Mouse (Mus musculus): ENCODE measurements around the gene Cacng8. TPM values are rescaled to one million over a fixed set of nuclear protein-coding genes. Genes with fewer than 3 reads are reported as not detected.

Gene Cacng8
- polyA plus RNA-seq, 1 experiment from 2014 or later: 0.07 TPM

DNA sequence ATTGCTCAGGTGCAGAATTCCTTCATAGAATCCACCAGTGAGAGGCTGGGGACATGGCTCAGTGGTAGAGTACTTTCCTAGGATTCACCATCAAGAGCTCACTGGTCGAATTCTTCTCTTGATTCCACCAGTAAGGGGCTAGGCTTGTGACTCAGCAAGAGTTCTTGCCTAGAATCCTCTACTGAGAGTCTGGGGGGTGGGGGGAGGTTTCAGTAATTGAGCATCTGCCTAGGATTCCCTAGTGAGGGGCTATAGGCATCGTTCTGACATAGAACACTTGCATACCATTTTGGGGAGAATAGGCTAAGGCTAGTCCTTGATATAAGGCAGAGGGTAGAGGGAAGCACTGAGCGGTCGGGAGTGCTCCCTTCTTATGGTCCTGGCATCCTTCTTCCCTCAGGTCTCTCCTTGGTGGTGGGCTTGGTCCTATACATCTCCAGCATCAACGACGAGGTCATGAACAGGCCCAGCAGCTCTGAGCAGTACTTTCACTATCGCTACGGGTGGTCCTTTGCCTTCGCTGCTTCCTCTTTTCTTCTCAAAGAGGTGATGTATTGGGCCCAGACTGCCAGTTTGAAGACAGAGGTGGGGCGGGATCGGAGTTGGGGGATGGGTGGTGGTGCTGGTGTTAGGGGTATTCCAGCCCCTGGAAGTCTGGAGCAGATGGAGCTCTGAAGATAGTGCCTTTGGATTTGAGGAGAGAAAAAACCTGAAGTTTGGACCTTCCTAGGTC is 24.8 kb upstream of the Cacng8 start:
- Histone ChIP-seq H3K4me2 (ENCODE audit: low read depth, low read length) (no peak overlapping the region), H3K9me3 (replicated peaks; ENCODE audit: control insufficient read depth, low read length) (no peaks in the 10 kb centered on the region), H3K36me3 (ENCODE audit: control insufficient read depth, insufficient read depth) (no peaks in the 10 kb centered on the region), H3K4me3 (ENCODE audit: low read length) (no peak overlapping the region; the same call in 1 of the 2 replicates), H3K27ac (ENCODE audit: low read length) (no peak overlapping the region), H3K27me3 (ENCODE audit: control insufficient read depth, insufficient read depth, low read length) (peaks cover 33% of the 10 kb centered on the region), H3K9ac (ENCODE audit: low read length) (no peak overlapping the region), H3K4me1 (ENCODE audit: control insufficient read depth, insufficient read depth, low read length) (peaks cover 11% of the 10 kb centered on the region; the same call in 1 of the 2 replicates)
- WGBS: 29% methylated on average over 11 of the region's 11 CpGs
- ATAC-seq (replicated peaks; ENCODE audit: extremely low read depth, insufficient read depth, low FRiP score): no peak

DNA sequence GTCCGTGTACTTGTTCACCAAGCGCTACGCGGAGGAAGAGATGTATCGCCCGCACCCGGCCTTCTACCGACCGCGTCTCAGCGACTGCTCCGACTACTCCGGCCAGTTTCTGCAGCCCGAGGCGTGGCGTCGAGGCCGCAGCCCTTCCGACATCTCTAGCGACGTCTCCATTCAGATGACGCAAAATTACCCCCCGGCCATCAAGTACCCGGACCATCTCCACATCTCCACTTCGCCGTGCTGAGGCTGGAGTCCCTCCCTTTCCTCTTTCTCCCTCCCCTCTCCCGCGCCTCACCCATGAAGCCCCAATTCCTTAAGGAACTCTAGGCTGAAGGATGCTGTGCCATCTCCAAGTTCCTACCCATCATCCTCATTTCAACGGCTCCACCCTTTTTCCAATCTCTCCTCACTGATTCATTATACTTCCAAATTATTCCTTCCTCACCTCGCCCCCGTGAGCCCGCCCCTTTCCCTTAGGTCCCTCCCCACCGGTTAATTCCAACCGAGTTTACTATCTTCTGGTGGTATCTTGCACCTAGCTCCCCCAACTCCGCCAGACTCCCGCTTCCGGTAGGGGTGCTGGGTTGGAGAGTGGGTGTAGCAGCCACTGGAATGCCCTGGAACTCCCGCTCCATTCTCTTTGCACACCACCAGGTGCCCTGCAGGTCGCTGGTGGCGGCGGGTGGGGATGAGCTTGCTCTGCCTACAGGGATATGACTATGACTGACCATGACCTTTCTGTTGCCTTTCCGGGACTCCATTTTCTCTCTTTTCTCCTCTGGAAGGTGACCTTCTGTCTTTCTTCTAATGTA is 23.6 kb upstream of the Cacng8 start:
- Histone ChIP-seq H3K4me2 (ENCODE audit: low read depth, low read length) (peak overlapping the region; percentile 73), H3K9ac (ENCODE audit: low read length) (no peak overlapping the region), H3K4me1 (ENCODE audit: control insufficient read depth, insufficient read depth, low read length) (peaks cover 11% of the 10 kb centered on the region; the same call in 1 of the 2 replicates), H3K27me3 (ENCODE audit: control insufficient read depth, insufficient read depth, low read length) (peaks cover 33% of the 10 kb centered on the region), H3K4me3 (ENCODE audit: low read length) (peak overlapping the region; percentile 44), H3K27ac (ENCODE audit: low read length) (no peak overlapping the region), H3K9me3 (replicated peaks; ENCODE audit: control insufficient read depth, low read length) (no peaks in the 10 kb centered on the region), H3K36me3 (ENCODE audit: control insufficient read depth, insufficient read depth) (no peaks in the 10 kb centered on the region)
- ATAC-seq (replicated peaks; ENCODE audit: extremely low read depth, insufficient read depth, low FRiP score): no peak
- 5% methylated on average over 42 of the region's 42 CpGs for WGBS

GRCm38 (mm10) chr7:3367569-3367968 is 22.9 kb upstream of the Cacng8 start:
- Histone ChIP-seq H3K27ac (ENCODE audit: low read length) (no peak overlapping the region), H3K9me3 (replicated peaks; ENCODE audit: control insufficient read depth, low read length) (no peaks in the 10 kb centered on the region), H3K4me1 (ENCODE audit: control insufficient read depth, insufficient read depth, low read length) (peaks cover 11% of the 10 kb centered on the region; the same call in 1 of the 2 replicates), H3K27me3 (ENCODE audit: control insufficient read depth, insufficient read depth, low read length) (peaks cover 33% of the 10 kb centered on the region), H3K4me3 (ENCODE audit: low read length) (peak overlapping the region; percentile 44), H3K36me3 (ENCODE audit: control insufficient read depth, insufficient read depth) (no peaks in the 10 kb centered on the region), H3K9ac (ENCODE audit: low read length) (peak overlapping the region; percentile 25; the same call in 1 of the 2 replicates), H3K4me2 (ENCODE audit: low read depth, low read length) (peak overlapping the region; percentile 73)
- ATAC-seq (replicated peaks; ENCODE audit: extremely low read depth, insufficient read depth, low FRiP score): no peak
- WGBS: 8% methylated on average over 10 of the region's 11 CpGs

DNA sequence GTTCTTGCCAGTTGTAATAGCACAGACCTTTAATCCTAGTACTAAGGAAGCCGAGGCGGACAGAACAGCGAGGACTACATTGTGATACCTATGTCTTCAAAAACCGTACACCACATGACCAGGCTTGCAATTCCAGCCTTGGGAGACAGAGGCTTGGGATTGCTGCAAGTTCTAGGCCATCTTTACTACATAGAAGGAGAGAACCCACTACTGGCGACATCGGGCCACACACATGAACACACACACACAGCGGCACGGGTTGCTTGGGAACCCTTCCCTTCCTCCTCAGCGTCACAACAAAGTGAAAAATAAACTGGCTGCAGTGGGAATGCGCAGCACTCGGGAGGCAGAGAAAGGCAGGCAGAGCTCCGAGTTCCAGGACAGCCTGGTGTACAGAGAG is 22.2 kb upstream of the Cacng8 start:
- Histone ChIP-seq H3K9ac (ENCODE audit: low read length) (no peak overlapping the region), H3K27ac (ENCODE audit: low read length) (no peak overlapping the region), H3K4me1 (ENCODE audit: control insufficient read depth, insufficient read depth, low read length) (peaks cover 11% of the 10 kb centered on the region; the same call in 1 of the 2 replicates), H3K4me2 (ENCODE audit: low read depth, low read length) (peak overlapping the region; percentile 73; the same call in 1 of the 2 replicates), H3K36me3 (ENCODE audit: control insufficient read depth, insufficient read depth) (no peaks in the 10 kb centered on the region), H3K9me3 (replicated peaks; ENCODE audit: control insufficient read depth, low read length) (no peaks in the 10 kb centered on the region), H3K4me3 (ENCODE audit: low read length) (no peak overlapping the region), H3K27me3 (ENCODE audit: control insufficient read depth, insufficient read depth, low read length) (peaks cover 33% of the 10 kb centered on the region)
- 27% methylated on average over 12 of the region's 12 CpGs for WGBS
- ATAC-seq (replicated peaks; ENCODE audit: extremely low read depth, insufficient read depth, low FRiP score): no peak

DNA sequence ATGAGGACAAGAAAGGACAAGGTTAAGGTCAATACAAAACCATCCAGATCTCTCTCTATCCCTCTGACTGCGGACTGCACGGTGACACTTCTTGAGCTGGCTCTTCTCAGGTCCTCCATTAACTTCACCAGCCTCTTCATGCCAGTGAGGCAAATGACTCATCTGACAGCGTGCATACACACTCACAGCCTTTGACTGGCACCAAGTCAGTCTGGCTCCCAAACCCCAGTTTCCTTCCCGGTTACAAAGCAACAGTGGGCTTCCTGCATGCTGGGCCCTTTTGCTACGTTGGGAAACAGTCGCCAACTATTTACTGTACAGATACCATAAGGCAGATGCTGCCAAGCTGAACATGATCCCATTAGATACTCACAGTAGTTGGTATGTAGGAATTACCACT is 21.3 kb upstream of the Cacng8 start:
- ATAC-seq (replicated peaks; ENCODE audit: extremely low read depth, insufficient read depth, low FRiP score): no peak
- H3K9ac ChIP-seq (ENCODE audit: low read length): no peak overlapping the region

GRCm38 (mm10) chr7:3370407-3370806 is 20.1 kb upstream of the Cacng8 start:
- Histone ChIP-seq H3K4me2 (ENCODE audit: low read depth, low read length) (no peak overlapping the region), H3K27me3 (ENCODE audit: control insufficient read depth, insufficient read depth, low read length) (peaks cover 26% of the 10 kb centered on the region), H3K4me3 (ENCODE audit: low read length) (no peak overlapping the region), H3K27ac (ENCODE audit: low read length) (no peak overlapping the region), H3K4me1 (ENCODE audit: control insufficient read depth, insufficient read depth, low read length) (peaks cover 11% of the 10 kb centered on the region; the same call in 1 of the 2 replicates), H3K36me3 (ENCODE audit: control insufficient read depth, insufficient read depth) (no peaks in the 10 kb centered on the region), H3K9me3 (replicated peaks; ENCODE audit: control insufficient read depth, low read length) (no peaks in the 10 kb centered on the region), H3K9ac (ENCODE audit: low read length) (no peak overlapping the region)
- no peak for ATAC-seq (replicated peaks; ENCODE audit: extremely low read depth, insufficient read depth, low FRiP score)
- WGBS: 45% methylated on average over 4 of the region's 4 CpGs

More for the DNA sequence above, 21.3 kb upstream of the Cacng8 start:
- peaks cover 11% of the 10 kb centered on the region; the same call in 1 of the 2 replicates for H3K4me1 ChIP-seq (ENCODE audit: control insufficient read depth, insufficient read depth, low read length)
- H3K4me2 ChIP-seq (ENCODE audit: low read depth, low read length): no peak overlapping the region
- H3K4me3 ChIP-seq (ENCODE audit: low read length): no peak overlapping the region
- H3K36me3 ChIP-seq (ENCODE audit: control insufficient read depth, insufficient read depth): no peaks in the 10 kb centered on the region
- H3K27me3 ChIP-seq (ENCODE audit: control insufficient read depth, insufficient read depth, low read length): peaks cover 33% of the 10 kb centered on the region
- no peak overlapping the region for H3K27ac ChIP-seq (ENCODE audit: low read length)
- H3K9me3 ChIP-seq (replicated peaks; ENCODE audit: control insufficient read depth, low read length): no peaks in the 10 kb centered on the region
- 61% methylated on average over 6 of the region's 6 CpGs for WGBS

GRCm38 (mm10) chr7:3372376-3372775 is 18.1 kb upstream of the Cacng8 start:
- Histone ChIP-seq H3K27me3 (ENCODE audit: control insufficient read depth, insufficient read depth, low read length) (peaks cover 7% of the 10 kb centered on the region), H3K27ac (ENCODE audit: low read length) (no peak overlapping the region), H3K4me2 (ENCODE audit: low read depth, low read length) (no peak overlapping the region), H3K4me1 (ENCODE audit: control insufficient read depth, insufficient read depth, low read length) (0 out of 2 replicates have a peak, but pooled peaks cover 4% of the 10 kb centered on the region), H3K9ac (ENCODE audit: low read length) (no peak overlapping the region), H3K4me3 (ENCODE audit: low read length) (no peak overlapping the region), H3K36me3 (ENCODE audit: control insufficient read depth, insufficient read depth) (no peaks in the 10 kb centered on the region), H3K9me3 (replicated peaks; ENCODE audit: control insufficient read depth, low read length) (no peaks in the 10 kb centered on the region)
- ATAC-seq (replicated peaks; ENCODE audit: extremely low read depth, insufficient read depth, low FRiP score): no peak
- WGBS: 70% methylated on average over 2 of the region's 2 CpGs

- Histone ChIP-seq H3K36me3 (ENCODE audit: control insufficient read depth, insufficient read depth) (no peaks in the 10 kb centered on the region), H3K4me1 (ENCODE audit: control insufficient read depth, insufficient read depth, low read length) (no peaks in the 10 kb centered on the region), H3K4me3 (ENCODE audit: low read length) (no peak overlapping the region), H3K9ac (ENCODE audit: low read length) (no peak overlapping the region), H3K27me3 (ENCODE audit: control insufficient read depth, insufficient read depth, low read length) (no peaks in the 10 kb centered on the region), H3K9me3 (replicated peaks; ENCODE audit: control insufficient read depth, low read length) (no peaks in the 10 kb centered on the region), H3K4me2 (ENCODE audit: low read depth, low read length) (no peak overlapping the region), H3K27ac (ENCODE audit: low read length) (no peak overlapping the region)
- ATAC-seq (replicated peaks; ENCODE audit: extremely low read depth, insufficient read depth, low FRiP score): no peak
- 81% methylated on average over 8 of the region's 8 CpGs for WGBS
Measured at GRCm38 (mm10) chr7:3373754-3374153, 16.7 kb upstream of the Cacng8 start.

DNA sequence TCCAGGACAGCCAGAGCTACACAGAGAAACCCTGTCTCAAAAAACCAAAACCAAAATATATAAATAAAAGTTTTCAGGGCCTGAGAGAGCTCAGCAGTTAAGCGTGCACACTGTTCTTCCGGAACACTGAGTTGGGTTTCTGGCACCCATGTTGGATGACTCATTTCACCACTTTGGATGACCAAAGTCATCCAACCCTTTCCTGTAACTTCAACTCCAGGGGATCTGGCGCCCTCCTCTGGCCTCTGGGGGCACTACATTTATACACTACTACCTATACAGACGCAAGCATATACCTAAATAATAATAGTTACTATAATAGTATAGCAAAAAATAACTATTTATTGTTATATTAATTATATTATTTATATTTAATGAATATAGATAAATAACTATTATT is 13.7 kb upstream of the Cacng8 start:
- no peak for ATAC-seq (replicated peaks; ENCODE audit: extremely low read depth, insufficient read depth, low FRiP score)
- no peaks in the 10 kb centered on the region for H3K9me3 ChIP-seq (replicated peaks; ENCODE audit: control insufficient read depth, low read length)
- H3K36me3 ChIP-seq (ENCODE audit: control insufficient read depth, insufficient read depth): no peaks in the 10 kb centered on the region
- no peak overlapping the region for H3K4me3 ChIP-seq (ENCODE audit: low read length)
- H3K27me3 ChIP-seq (ENCODE audit: control insufficient read depth, insufficient read depth, low read length): no peaks in the 10 kb centered on the region
- no peak overlapping the region for H3K9ac ChIP-seq (ENCODE audit: low read length)
- H3K4me1 ChIP-seq (ENCODE audit: control insufficient read depth, insufficient read depth, low read length): no peaks in the 10 kb centered on the region
- 42% methylated on average over 4 of the region's 4 CpGs for whole genome bisulfite sequencing
- H3K27ac ChIP-seq (ENCODE audit: low read length): no peak overlapping the region
- H3K4me2 ChIP-seq (ENCODE audit: low read depth, low read length): no peak overlapping the region
